Mouse (Mus musculus): ENCODE data around the gene Olfr676. TPM values are rescaled to one million over a fixed set of nuclear protein-coding genes. Genes with fewer than 3 reads are reported as not detected.
"Not testable (repeated sequence)": the region's sequence is repeated elsewhere in the genome, so short reads cannot be mapped to it uniquely, and the experiment has no call there.

The Olfr676 gene
- not detected in 2 replicates for polyA plus RNA-seq (2012; rRNA removed)

DNA sequence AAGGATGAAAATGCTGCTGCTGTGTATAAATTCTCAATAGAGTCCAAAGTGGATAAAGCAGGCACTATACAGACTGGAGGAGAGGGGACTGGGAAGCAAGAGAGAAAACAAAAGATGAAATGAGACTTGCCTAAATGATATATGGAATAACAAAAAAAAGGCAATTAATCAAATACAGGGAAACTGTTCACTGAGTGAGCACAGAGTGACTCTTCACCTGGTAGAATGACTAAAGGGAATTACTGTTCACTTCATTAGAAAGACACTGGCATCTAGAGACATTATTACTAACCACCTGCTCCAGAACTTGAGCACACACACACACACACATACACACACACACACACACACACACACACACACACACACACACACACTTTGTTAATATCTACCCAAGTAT lies at the start of gene Olfr676:
Olfr676 (plus strand) TSS at position 301 of the 400 bp plus-strand sequence.
- Histone ChIP-seq H3K27ac (ENCODE audit: control insufficient read depth, insufficient read depth, low read length) (no peak within 1 kb of the TSS), H3K4me1 (replicated peaks; ENCODE audit: control insufficient read depth, insufficient read depth, low read length) (no peaks in the 10 kb centered on the region), H3K4me3 (ENCODE audit: control insufficient read depth, insufficient read depth, low read length) (no peak within 1 kb of the TSS), H3K36me3 (ENCODE audit: control insufficient read depth, insufficient read depth, low read length) (no peaks in the 10 kb centered on the region), H3K27me3 (ENCODE audit: control insufficient read depth, insufficient read depth, low read length) (no peaks in the 10 kb centered on the region)
- TF ChIP-seq POLR2A (IDR thresholded peaks at IDR 0.05; ENCODE audit: control insufficient read depth, extremely low read depth, insufficient read depth, low read length, poor library complexity), result no peak
- no peak for TF ChIP-seq CTCF (IDR thresholded peaks at IDR 0.05; ENCODE audit: borderline replicate concordance, control insufficient read depth, extremely low read depth, insufficient read depth, low read length, poor library complexity)
- no peak for DNase-seq

DNA sequence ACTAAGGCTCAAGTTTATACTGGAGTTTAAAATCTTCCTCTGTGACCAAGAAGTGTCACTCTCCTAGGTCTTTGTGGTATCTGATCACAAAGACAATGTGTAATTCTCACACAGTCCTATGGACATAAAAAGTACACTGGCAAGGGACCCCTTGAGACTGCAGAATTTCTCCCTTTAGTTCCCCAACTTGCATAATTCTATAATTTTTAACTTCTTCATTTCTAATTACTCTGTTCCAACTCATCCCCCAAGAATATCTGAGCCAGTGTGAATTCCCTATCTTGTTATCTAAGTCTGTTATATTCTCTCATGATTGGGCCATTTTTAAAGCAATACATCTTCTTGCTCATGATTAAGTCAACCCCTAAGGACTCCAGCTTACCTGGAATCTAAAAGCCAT lies 30.6 kb upstream of the Olfr676 start, which contains the start of gene Olfr672:
Olfr672 (minus strand) TSS at position 101 of the 400 bp plus-strand sequence.
- no peak within 1 kb of the TSS for H3K4me3 ChIP-seq (ENCODE audit: control insufficient read depth, insufficient read depth, low read length)
- no peak for TF ChIP-seq CTCF (IDR thresholded peaks at IDR 0.05; ENCODE audit: borderline replicate concordance, control insufficient read depth, extremely low read depth, insufficient read depth, low read length, poor library complexity)
- TF ChIP-seq POLR2A (IDR thresholded peaks at IDR 0.05; ENCODE audit: control insufficient read depth, extremely low read depth, insufficient read depth, low read length, poor library complexity), result no peak
- DNase-seq, result no peak
- H3K27me3 ChIP-seq (ENCODE audit: control insufficient read depth, insufficient read depth, low read length), result no peaks in the 10 kb centered on the region
- no peaks in the 10 kb centered on the region for H3K36me3 ChIP-seq (ENCODE audit: control insufficient read depth, insufficient read depth, low read length)
- H3K27ac ChIP-seq (ENCODE audit: control insufficient read depth, insufficient read depth, low read length), result no peak within 1 kb of the TSS
- H3K4me1 ChIP-seq (replicated peaks; ENCODE audit: control insufficient read depth, insufficient read depth, low read length), result no peaks in the 10 kb centered on the region

GRCm38 (mm10) chr7:105022530-105022929 lies 10.0 kb upstream of the Olfr676 start:
- H3K27ac ChIP-seq (ENCODE audit: control insufficient read depth, insufficient read depth, low read length), result no peak overlapping the region
- WGBS, result 56% methylated on average over 1 of the region's 1 CpGs
- H3K4me1 ChIP-seq (replicated peaks; ENCODE audit: control insufficient read depth, insufficient read depth, low read length), result no peaks in the 10 kb centered on the region
- TF ChIP-seq CTCF (IDR thresholded peaks at IDR 0.05; ENCODE audit: borderline replicate concordance, control insufficient read depth, extremely low read depth, insufficient read depth, low read length, poor library complexity) (no peak), POLR2A (IDR thresholded peaks at IDR 0.05; ENCODE audit: control insufficient read depth, extremely low read depth, insufficient read depth, low read length, poor library complexity) (no peak)
- H3K36me3 ChIP-seq (ENCODE audit: control insufficient read depth, insufficient read depth, low read length), result no peaks in the 10 kb centered on the region
- H3K4me3 ChIP-seq (ENCODE audit: control insufficient read depth, insufficient read depth, low read length), result no peak overlapping the region
- no peaks in the 10 kb centered on the region for H3K27me3 ChIP-seq (ENCODE audit: control insufficient read depth, insufficient read depth, low read length)
- no peak for DNase-seq

DNA sequence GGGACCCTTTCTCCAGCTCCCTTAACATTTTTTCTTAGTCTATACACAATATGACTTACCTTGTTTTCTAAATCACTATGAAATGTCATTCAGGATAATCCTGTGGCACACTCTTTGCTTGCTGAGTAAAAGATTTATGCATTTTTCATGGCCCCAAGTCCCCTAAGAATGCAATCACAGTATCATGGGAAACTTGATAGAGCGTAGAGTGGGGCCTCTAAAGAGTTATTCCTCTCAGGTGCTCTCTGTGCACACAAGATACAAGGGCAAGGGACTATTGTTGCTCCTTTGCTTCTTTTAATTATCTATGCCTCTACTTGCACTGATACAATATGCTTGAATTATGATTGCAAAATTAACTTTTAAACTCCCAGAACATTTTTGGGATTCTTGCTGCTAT lies 4.1 kb upstream of the Olfr676 start, which contains the start of gene Olfr675:
Olfr675 (minus strand) TSS at position 101 of the 400 bp plus-strand sequence.
- TF ChIP-seq POLR2A (IDR thresholded peaks at IDR 0.05; ENCODE audit: control insufficient read depth, extremely low read depth, insufficient read depth, low read length, poor library complexity), result no peak
- H3K27ac ChIP-seq (ENCODE audit: control insufficient read depth, insufficient read depth, low read length), result no peak within 1 kb of the TSS
- DNase-seq, result no peak
- no peaks in the 10 kb centered on the region for H3K36me3 ChIP-seq (ENCODE audit: control insufficient read depth, insufficient read depth, low read length)
- H3K27me3 ChIP-seq (ENCODE audit: control insufficient read depth, insufficient read depth, low read length), result no peaks in the 10 kb centered on the region
- H3K4me1 ChIP-seq (replicated peaks; ENCODE audit: control insufficient read depth, insufficient read depth, low read length), result no peaks in the 10 kb centered on the region
- no peak within 1 kb of the TSS for H3K4me3 ChIP-seq (ENCODE audit: control insufficient read depth, insufficient read depth, low read length)
- 85% methylated on average over 1 of the region's 1 CpGs for WGBS

- WGBS, result 63% methylated on average over 5 of the region's 5 CpGs
- not testable (repeated sequence) for H3K4me1 ChIP-seq (replicated peaks; ENCODE audit: control insufficient read depth, insufficient read depth, low read length); H3K36me3 ChIP-seq (ENCODE audit: control insufficient read depth, insufficient read depth, low read length); H3K27me3 ChIP-seq (ENCODE audit: control insufficient read depth, insufficient read depth, low read length); DNase-seq; H3K4me3 ChIP-seq (ENCODE audit: control insufficient read depth, insufficient read depth, low read length); H3K27ac ChIP-seq (ENCODE audit: control insufficient read depth, insufficient read depth, low read length)
These were observed 1.3 kb downstream of the Olfr676 start for GRCm38 (mm10) chr7:105033836-105034235.

GRCm38 (mm10) chr7:105058951-105059350 lies 26.5 kb downstream of the Olfr676 start:
- H3K4me3 ChIP-seq (ENCODE audit: control insufficient read depth, insufficient read depth, low read length), result no peak overlapping the region
- H3K27me3 ChIP-seq (ENCODE audit: control insufficient read depth, insufficient read depth, low read length), result no peaks in the 10 kb centered on the region
- TF ChIP-seq CTCF (IDR thresholded peaks at IDR 0.05; ENCODE audit: borderline replicate concordance, control insufficient read depth, extremely low read depth, insufficient read depth, low read length, poor library complexity) (no peak), POLR2A (IDR thresholded peaks at IDR 0.05; ENCODE audit: control insufficient read depth, extremely low read depth, insufficient read depth, low read length, poor library complexity) (no peak)
- H3K27ac ChIP-seq (ENCODE audit: control insufficient read depth, insufficient read depth, low read length), result no peak overlapping the region
- DNase-seq, result no peak
- no peaks in the 10 kb centered on the region for H3K36me3 ChIP-seq (ENCODE audit: control insufficient read depth, insufficient read depth, low read length)
- no peaks in the 10 kb centered on the region for H3K4me1 ChIP-seq (replicated peaks; ENCODE audit: control insufficient read depth, insufficient read depth, low read length)

- WGBS, result 84% methylated on average over 1 of the region's 1 CpGs
- Histone ChIP-seq H3K36me3 (ENCODE audit: control insufficient read depth, insufficient read depth, low read length) (no peaks in the 10 kb centered on the region), H3K27ac (ENCODE audit: control insufficient read depth, insufficient read depth, low read length) (no peak within 1 kb of the TSS), H3K4me1 (replicated peaks; ENCODE audit: control insufficient read depth, insufficient read depth, low read length) (no peaks in the 10 kb centered on the region), H3K27me3 (ENCODE audit: control insufficient read depth, insufficient read depth, low read length) (no peaks in the 10 kb centered on the region), H3K4me3 (ENCODE audit: control insufficient read depth, insufficient read depth, low read length) (no peak within 1 kb of the TSS)
- DNase-seq, result no peak
- TF ChIP-seq POLR2A (IDR thresholded peaks at IDR 0.05; ENCODE audit: control insufficient read depth, extremely low read depth, insufficient read depth, low read length, poor library complexity), result no peak
- no peak for TF ChIP-seq CTCF (IDR thresholded peaks at IDR 0.05; ENCODE audit: borderline replicate concordance, control insufficient read depth, extremely low read depth, insufficient read depth, low read length, poor library complexity)
These were observed 31.7 kb downstream of the Olfr676 start, which contains the start of gene Olfr678 for GRCm38 (mm10) chr7:105064175-105064574. Gene Olfr678, plus strand, starts transcription at chr7:105064475.
